Mouse (Mus musculus) cortical plate, adult 2 months (tissue): ENCODE measurements at regions not wholly inside any gene's neighbourhood (a gene's known extent, or its start where the extent isn't known, plus 50 kb on each side); places are given as distances from the start of the nearest gene placed in this dataset.

Experiments
- CTCF ChIP-seq: fragments of 200-500 bp; IDR thresholded peaks from 2 replicates; pipeline ENCODE4 v1.5.1; 2011; ENCODE audit warnings: mild to moderate bottlenecking, control low read depth, low read length; ENCODE audit not compliant: insufficient read depth; ENCODE audit errors: extremely low read depth
- POLR2A ChIP-seq: fragments of 200-500 bp; IDR thresholded peaks from 2 replicates; pipeline ENCODE4 v1.6.1; 2011; ENCODE audit warnings: mild to moderate bottlenecking, low read length, control low read depth; ENCODE audit not compliant: insufficient read depth; ENCODE audit errors: extremely low read depth

DNA sequence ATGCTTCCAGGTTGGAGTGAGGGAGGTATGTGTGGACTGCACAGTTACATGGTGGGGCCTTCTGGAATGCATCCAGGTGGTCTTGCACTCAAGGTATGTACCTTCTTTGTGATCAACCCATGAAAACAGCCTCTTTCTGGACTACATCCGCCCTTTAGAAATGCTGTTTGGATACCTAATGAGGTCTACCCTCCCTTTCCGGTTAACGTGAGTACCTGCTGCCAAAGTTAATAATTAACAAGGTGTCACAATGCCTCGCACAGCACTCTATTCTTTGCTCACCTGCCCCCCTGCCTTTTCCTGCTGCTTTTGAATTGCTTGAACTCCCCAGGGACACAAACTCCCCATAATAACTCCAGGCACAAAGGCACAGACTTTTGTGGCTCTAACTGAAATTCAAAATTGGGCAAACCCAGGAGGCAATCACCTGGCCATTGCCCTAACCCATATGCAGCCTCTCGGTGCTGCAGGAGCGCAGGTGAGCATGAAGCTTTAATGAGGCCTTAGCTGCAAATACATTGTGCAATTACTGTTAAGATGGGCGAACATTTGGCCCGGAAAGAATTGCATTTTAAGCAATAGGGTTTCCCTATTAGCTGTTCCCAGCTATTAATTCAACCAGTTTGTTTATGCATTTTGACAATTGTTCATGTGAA is 500.9 kb upstream of the Nox3 start:
- no peak for TF ChIP-seq CTCF
- TF ChIP-seq POLR2A: no peak
